Mouse (Mus musculus) kidney, embryonic 15.5 days (tissue): ENCODE data around the gene Zfp583. TPM values are rescaled to one million over a fixed set of nuclear protein-coding genes. Genes with fewer than 3 reads are reported as not detected.
A peak's percentile ranks its signal among the peaks of the same experiment; 100 is the strongest.
"Not testable (repeated sequence)": the region's sequence is repeated elsewhere in the genome, so short reads cannot be mapped to it uniquely, and the experiment has no call there.

Experiments used
- ATAC-seq: fragments of 200-750 bp; cut with Nextera tagmentation; replicated peaks from 2 replicates; pipeline ENCODE4 v1.8.0; 2017; ENCODE audit warnings: moderate TSS enrichment; ENCODE audit not compliant: low FRiP score
- H3K27ac ChIP-seq: fragments of 300-500 bp; sonication (generic); 2 replicates; pipeline ENCODE4 v1.5.1; 2015; ENCODE audit warnings: mild to moderate bottlenecking, inconsistent platforms
- H3K27me3 ChIP-seq: fragments of 300-500 bp; sonication (generic); 2 replicates; pipeline ENCODE4 v1.6.1; 2015; ENCODE audit warnings: inconsistent platforms
- H3K36me3 ChIP-seq: fragments of 300-500 bp; sonication (generic); 2 replicates; pipeline ENCODE4 v1.6.1; 2015; ENCODE audit warnings: inconsistent platforms
- H3K4me1 ChIP-seq: fragments of 300-500 bp; sonication (generic); 2 replicates; pipeline ENCODE4 v1.6.1; 2015; ENCODE audit warnings: inconsistent platforms
- H3K4me2 ChIP-seq: fragments of 300-500 bp; sonication (generic); 2 replicates; pipeline ENCODE4 v1.6.1; 2015; ENCODE audit warnings: moderate library complexity, mild to moderate bottlenecking, inconsistent platforms
- H3K4me3 ChIP-seq: fragments of 300-500 bp; sonication (generic); replicated peaks from 2 replicates; pipeline ENCODE4 v1.5.1; 2015; ENCODE audit warnings: mild to moderate bottlenecking, inconsistent platforms
- H3K9ac ChIP-seq: fragments of 300-500 bp; sonication (generic); 2 replicates; pipeline ENCODE4 v1.6.1; 2015; ENCODE audit warnings: mild to moderate bottlenecking, inconsistent platforms
- H3K9me3 ChIP-seq: fragments of 300-500 bp; sonication (generic); replicated peaks from 2 replicates; pipeline ENCODE4 v1.6.1; 2016; ENCODE audit warnings: inconsistent platforms
- WGBS: fragments of 180-500 bp; shearing (Covaris S2); methylation state at CpG from one replicate; pipeline ENCODE4 v1.1.7; 2015; ENCODE audit warnings: mixed read lengths; 5-methylcytosine and 5-hydroxymethylcytosine counted together
- polyA plus RNA-seq: library from polyadenylated mRNA; unstranded; fragments of >200 nt; fragmentation: Nextera tagmentation; extraction: Ambion mirVana; gene quantifications from 2 replicates; pipeline ENCODE4 v1.2.1, GENCODE M21; 2015

Zfp583 gene
- polyA plus RNA-seq, 1 experiment from 2014 or later = 5.1 TPM

GRCm38 (mm10) chr7:6358937-6359590, 28.0 kb upstream of the Zfp583 start:
- Histone ChIP-seq H3K9ac (no peak overlapping the region), H3K27ac (no peak overlapping the region), H3K36me3 (peaks cover 9% of the 10 kb centered on the region), H3K4me1 (peaks cover 10% of the 10 kb centered on the region), H3K4me2 (no peak overlapping the region), H3K4me3 (no peak overlapping the region), H3K9me3 (no peaks in the 10 kb centered on the region), H3K27me3 (no peaks in the 10 kb centered on the region)
- no peak for ATAC-seq
- 57% methylated on average over 10 of the region's 10 CpGs for WGBS

GRCm38 (mm10) chr7:6358121-6358520, 27.0 kb upstream of the Zfp583 start:
- ATAC-seq = no peak
- H3K36me3 ChIP-seq = peaks cover 15% of the 10 kb centered on the region
- H3K27me3 ChIP-seq = no peaks in the 10 kb centered on the region
- no peak overlapping the region for H3K4me3 ChIP-seq
- 0 out of 2 replicates have a peak, but pooled peaks cover 4% of the 10 kb centered on the region for H3K4me1 ChIP-seq
- no peak overlapping the region for H3K4me2 ChIP-seq
- H3K9me3 ChIP-seq = no peaks in the 10 kb centered on the region
- no peak overlapping the region for H3K27ac ChIP-seq
- WGBS = 71% methylated on average over 2 of the region's 2 CpGs
- no peak overlapping the region for H3K9ac ChIP-seq

GRCm38 (mm10) chr7:6344124-6344523, 13.0 kb upstream of the Zfp583 start:
- H3K4me3 ChIP-seq = peak overlapping the region; percentile 65
- H3K4me2 ChIP-seq = peak overlapping the region; percentile 49
- WGBS = 35% methylated on average over 10 of the region's 10 CpGs
- peaks cover 4% of the 10 kb centered on the region; the same call in 1 of the 2 replicates for H3K4me1 ChIP-seq
- H3K9me3 ChIP-seq = no peaks in the 10 kb centered on the region
- peak; percentile 35 for ATAC-seq
- H3K9ac ChIP-seq = 0 out of 2 replicates have a peak overlapping the region, but pooled peaks have one; percentile 44
- H3K27ac ChIP-seq = no peak overlapping the region
- H3K36me3 ChIP-seq = no peaks in the 10 kb centered on the region
- H3K27me3 ChIP-seq = no peaks in the 10 kb centered on the region

DNA sequence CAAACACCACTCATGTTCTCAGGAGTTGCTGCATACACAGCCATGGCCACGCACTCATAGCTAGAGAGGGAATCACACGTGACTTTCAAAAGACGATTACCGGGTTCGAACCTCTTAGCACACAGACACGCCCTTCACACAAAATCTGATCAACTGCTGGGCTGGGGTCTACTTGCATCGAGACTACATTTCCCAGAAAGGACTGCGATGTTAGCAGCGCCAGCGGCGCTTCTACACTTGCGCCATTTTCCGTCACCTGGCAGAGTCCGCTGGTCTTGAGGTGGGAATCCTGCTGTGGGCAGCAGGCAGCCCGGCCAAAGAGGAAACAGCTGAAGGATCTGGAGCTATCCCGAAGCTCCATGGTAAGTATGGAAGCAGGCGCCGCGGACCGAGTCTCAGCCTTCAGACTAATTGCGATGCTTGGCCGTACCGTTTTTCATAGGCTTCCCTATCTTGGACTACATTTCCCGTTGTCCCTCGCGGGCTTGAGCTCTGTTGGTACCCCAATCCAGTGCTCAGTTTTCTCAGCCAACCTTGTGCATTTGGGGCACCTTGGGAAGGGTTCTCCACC, 12.5 kb upstream of the Zfp583 start, which contains the start of gene Gm3854:
Gene Gm3854, plus strand, starts transcription at position 259 of the 571 bp plus-strand sequence.
- ATAC-seq = peak; percentile 94
- Histone ChIP-seq H3K4me1 (peaks cover 4% of the 10 kb centered on the region; the same call in 1 of the 2 replicates), H3K9me3 (no peaks in the 10 kb centered on the region), H3K27me3 (no peaks in the 10 kb centered on the region), H3K9ac (peak within 1 kb of the TSS; percentile 44; the same call in 1 of the 2 replicates), H3K36me3 (no peaks in the 10 kb centered on the region), H3K4me2 (peak within 1 kb of the TSS; percentile 49), H3K27ac (no peak within 1 kb of the TSS), H3K4me3 (peak within 1 kb of the TSS; percentile 65)
- WGBS = under 1% methylated on average over 26 of the region's 26 CpGs

DNA sequence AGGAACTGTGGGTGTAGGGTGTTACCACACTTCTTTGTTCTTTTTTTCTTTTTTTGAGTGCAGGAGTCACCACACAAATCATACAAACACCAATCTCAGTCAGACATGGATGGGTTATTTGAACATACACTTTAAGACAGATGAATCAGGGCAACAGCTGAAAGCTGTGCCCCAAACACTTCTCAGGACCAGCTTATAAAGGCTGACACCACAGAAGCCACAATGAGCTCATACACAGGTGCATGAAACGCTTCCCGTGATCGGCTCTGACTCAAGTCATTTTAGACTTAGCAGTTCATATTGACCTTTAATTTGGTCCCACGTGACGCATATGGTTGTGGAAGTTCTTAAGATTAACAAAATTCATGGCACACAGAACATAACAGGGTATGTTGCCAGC, 8.8 kb upstream of the Zfp583 start:
- H3K4me1 ChIP-seq = peaks cover 4% of the 10 kb centered on the region; the same call in 1 of the 2 replicates
- H3K9me3 ChIP-seq = no peaks in the 10 kb centered on the region
- no peak overlapping the region for H3K27ac ChIP-seq
- no peak overlapping the region for H3K4me2 ChIP-seq
- no peaks in the 10 kb centered on the region for H3K36me3 ChIP-seq
- H3K27me3 ChIP-seq = no peaks in the 10 kb centered on the region
- H3K4me3 ChIP-seq = no peak overlapping the region
- 82% methylated on average over 5 of the region's 5 CpGs for WGBS
- no peak for ATAC-seq
- H3K9ac ChIP-seq = no peak overlapping the region

DNA sequence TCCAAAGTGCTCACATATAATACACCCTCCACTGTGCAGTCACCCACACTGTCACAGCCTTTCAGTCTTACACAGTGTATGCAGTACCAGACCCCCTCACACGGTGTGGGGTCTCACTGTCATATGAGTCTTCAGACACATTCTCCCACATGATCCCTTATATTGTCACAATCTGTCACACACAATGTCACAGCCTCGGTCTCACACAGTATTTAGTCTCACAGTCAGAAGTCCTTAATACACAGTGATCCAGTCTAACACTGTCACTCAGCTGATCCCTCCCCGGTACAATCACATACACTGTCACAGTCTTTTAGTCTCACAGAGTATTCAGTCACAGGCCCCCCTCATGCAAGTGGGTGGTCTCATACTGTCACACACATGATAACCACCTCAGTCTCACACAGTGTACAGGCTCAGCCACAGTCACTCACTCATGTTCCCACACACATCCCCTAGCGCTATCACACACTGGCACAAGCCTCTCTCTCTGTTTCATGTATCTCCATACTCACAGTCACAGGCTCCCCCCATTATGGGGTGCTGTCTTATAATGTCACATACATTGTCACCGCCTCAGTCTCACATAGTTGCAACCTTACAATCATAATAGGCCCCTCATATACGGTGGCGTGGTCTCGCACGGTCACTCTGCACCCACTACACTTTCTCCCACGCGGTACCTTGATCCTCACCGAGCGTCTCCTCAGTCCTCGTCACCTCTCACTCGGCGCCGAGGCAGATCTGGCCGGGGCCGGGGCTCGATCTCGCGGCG, 440 bp downstream of the Zfp583 start:
- H3K36me3 ChIP-seq = peaks cover 13% of the 10 kb centered on the region; the same call in 1 of the 2 replicates
- 17% methylated on average over 23 of the region's 23 CpGs for WGBS
- H3K27ac ChIP-seq = peak overlapping the region; percentile 88
- H3K27me3 ChIP-seq = no peaks in the 10 kb centered on the region
- peak; percentile 77 for ATAC-seq
- no peaks in the 10 kb centered on the region for H3K9me3 ChIP-seq
- H3K9ac ChIP-seq = peak overlapping the region; percentile 67
- H3K4me2 ChIP-seq = peak overlapping the region; percentile 69
- H3K4me3 ChIP-seq = peak overlapping the region; percentile 66
- peaks cover 12% of the 10 kb centered on the region for H3K4me1 ChIP-seq

DNA sequence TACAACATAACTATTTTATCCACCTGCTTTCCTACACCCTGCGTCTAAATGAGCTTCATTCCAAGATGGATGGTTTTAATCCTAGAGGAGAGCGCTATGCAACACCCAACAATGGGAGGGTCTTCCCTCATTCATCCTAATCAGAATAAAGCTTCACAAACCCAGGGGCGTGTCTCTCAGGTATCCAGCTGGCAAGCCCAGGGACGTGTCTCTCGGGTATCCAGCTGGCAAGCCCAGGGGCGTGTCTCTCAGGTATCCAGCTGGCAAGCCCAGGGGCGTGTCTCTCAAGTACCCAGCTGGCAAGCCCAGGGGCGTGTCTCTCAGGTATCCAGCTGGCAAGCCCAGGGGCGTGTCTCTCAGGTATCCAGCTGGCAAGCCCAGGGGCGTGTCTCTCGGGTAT, 30.3 kb downstream of the Zfp583 start:
- not testable (repeated sequence) for H3K9ac ChIP-seq, H3K27me3 ChIP-seq, H3K4me1 ChIP-seq, H3K27ac ChIP-seq, H3K9me3 ChIP-seq, ATAC-seq, H3K4me2 ChIP-seq, H3K4me3 ChIP-seq
- H3K36me3 ChIP-seq = peaks cover 20% of the 10 kb centered on the region
- 82% methylated on average over 11 of the region's 11 CpGs for WGBS

GRCm38 (mm10) chr7:6291121-6291520, 40.0 kb downstream of the Zfp583 start:
- not testable (repeated sequence) for ATAC-seq, H3K4me2 ChIP-seq, H3K9ac ChIP-seq, H3K27me3 ChIP-seq, H3K9me3 ChIP-seq, H3K27ac ChIP-seq, H3K4me3 ChIP-seq
- Histone ChIP-seq H3K36me3 (peaks cover 14% of the 10 kb centered on the region), H3K4me1 (peaks cover 10% of the 10 kb centered on the region)
- 87% methylated on average over 5 of the region's 6 CpGs for WGBS

DNA sequence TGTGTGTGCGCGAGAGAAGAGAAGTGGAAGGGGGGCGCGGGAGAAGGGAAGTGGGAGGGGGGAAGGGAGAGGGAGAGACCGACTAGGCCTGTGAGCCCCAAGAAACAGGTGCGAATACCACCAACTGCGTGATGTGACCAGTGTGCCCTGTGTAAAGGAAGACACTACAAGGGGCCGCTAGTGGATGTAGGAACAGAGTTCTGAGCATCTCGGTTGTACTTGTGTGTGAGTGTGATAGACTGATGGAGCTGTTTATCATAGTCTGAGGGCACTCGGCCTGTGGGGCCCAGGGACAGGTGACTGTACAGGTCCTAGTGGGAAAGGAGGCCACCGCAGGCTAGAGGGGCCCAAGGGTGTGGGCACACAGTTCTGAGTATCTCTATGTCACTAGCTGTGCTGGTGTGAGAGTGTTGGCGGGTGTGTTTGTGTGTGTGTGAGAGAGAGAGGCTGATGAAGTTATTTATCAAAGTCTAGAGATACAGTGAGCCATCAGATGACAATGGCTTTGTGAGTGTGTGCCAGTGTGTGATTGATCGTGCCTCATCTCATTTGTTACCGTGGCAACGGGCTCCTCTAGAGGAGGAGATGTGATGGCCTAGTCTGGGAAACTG, 44.1 kb downstream of the Zfp583 start:
- H3K4me2 ChIP-seq = peak overlapping the region; percentile 74
- peaks cover 19% of the 10 kb centered on the region for H3K4me1 ChIP-seq
- WGBS = 27% methylated on average over 15 of the region's 15 CpGs
- H3K9me3 ChIP-seq = no peaks in the 10 kb centered on the region
- peak overlapping the region; percentile 31 for H3K9ac ChIP-seq
- ATAC-seq = peak; percentile 26
- no peak overlapping the region for H3K27ac ChIP-seq
- H3K4me3 ChIP-seq = peak overlapping the region; percentile 54
- no peaks in the 10 kb centered on the region for H3K27me3 ChIP-seq
- H3K36me3 ChIP-seq = no peaks in the 10 kb centered on the region

DNA sequence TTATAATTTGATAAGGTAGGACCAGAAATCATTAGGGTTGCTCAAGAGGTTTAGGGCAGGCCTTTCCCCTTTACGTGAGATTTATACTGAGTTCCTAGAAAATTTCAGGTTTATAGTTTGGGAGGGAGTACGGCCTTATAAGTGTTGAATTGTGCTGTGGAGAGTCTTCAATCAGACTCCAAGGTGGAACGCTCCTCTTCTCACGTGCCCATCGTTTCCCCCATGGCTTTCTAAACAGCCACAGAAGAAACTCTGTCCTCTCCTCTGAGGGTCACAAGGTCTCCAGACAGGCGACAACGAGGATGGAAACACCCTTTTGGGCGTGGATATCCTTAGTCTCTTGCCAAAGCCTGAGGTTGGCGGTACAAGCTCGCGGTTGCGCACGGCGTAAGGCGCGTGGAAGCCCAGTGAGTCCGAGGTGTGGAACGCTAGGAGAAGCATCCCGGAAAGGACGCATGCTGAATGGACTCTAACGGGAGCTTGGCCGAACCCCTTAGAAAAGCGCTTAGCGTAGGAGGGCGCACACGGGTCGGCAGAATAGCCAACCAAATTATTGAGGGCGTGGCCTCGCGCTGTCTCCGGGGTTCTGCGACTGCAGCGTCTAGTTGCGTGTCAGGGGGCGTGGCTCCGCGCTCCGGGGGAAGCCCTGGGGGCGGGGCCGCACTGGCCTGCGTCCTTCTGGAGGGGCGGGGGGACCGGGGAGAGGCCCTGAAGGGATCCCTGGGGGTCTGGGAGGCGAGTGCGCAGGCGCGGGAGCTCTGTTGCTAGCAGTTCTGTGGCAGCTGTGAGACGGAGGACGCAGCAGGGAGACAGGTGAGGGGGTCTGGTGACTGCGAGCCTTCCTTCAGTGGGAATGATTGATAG, 45.0 kb downstream of the Zfp583 start, which contains the start of gene Zfp667:
Gene Zfp667, plus strand, starts transcription at position 738 of the 864 bp plus-strand sequence.
- 3% methylated on average over 50 of the region's 50 CpGs for WGBS
- Histone ChIP-seq H3K4me1 (peaks cover 19% of the 10 kb centered on the region), H3K9ac (peak within 1 kb of the TSS; percentile 31), H3K27me3 (no peaks in the 10 kb centered on the region), H3K36me3 (no peaks in the 10 kb centered on the region), H3K4me2 (peak within 1 kb of the TSS; percentile 74), H3K27ac (peak within 1 kb of the TSS; percentile 84), H3K9me3 (no peaks in the 10 kb centered on the region), H3K4me3 (peak within 1 kb of the TSS; percentile 54)
- ATAC-seq = peak; percentile 89

- Histone ChIP-seq H3K9me3 (no peaks in the 10 kb centered on the region), H3K4me1 (peaks cover 19% of the 10 kb centered on the region), H3K27ac (peak overlapping the region; percentile 84; the same call in 1 of the 2 replicates), H3K36me3 (no peaks in the 10 kb centered on the region), H3K9ac (no peak overlapping the region; the same call in 1 of the 2 replicates), H3K27me3 (no peaks in the 10 kb centered on the region), H3K4me2 (peak overlapping the region; percentile 74; the same call in 1 of the 2 replicates), H3K4me3 (no peak overlapping the region)
- WGBS = 89% methylated on average over 6 of the region's 6 CpGs
- ATAC-seq = no peak
These were observed 45.7 kb downstream of the Zfp583 start for GRCm38 (mm10) chr7:6285366-6285765.
